9 mouse cellular contexts compared by ENCODE assay signal in the genomic region with DNA sequence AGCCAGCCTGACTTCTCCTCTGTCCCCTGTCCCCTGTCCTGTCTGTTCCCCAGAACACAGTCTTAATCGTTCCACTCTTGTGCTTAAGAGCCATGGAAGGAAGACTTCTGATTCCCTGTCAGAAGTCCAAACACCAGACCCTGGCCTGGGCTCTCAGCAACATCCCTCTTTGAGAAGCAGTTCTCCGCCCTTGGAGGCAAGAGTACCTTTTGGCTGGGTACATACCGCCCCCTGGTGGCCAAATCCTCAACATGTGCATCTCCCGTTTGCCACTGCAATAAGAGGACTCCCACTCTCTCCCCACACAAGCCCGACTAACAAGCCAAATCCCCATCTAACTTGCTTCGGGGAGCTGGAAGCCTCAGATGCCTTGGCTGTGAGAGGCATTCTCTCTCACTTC. TPM values are rescaled to one million over a fixed set of nuclear protein-coding genes. Genes with fewer than 3 reads are reported as not detected.
A peak's percentile ranks its signal among the peaks of the same experiment; 100 is the strongest.
DNase-seq lines count a peak whose midpoint lies in the region; ATAC-seq and TF ChIP-seq lines count a peak whose summit lies in the region.
"Had no signal": no experiment of that assay in that cellular context is flagged by ENCODE, and none has a peak within 500 bp of the region (broad histone marks: within the 10 kb centered on the region; RNA-seq: fewer than 3 reads in every experiment).

No protein-coding gene starts in this region.

- H3K4me1 ChIP-seq in CH12.LX (ENCODE audit: control insufficient read depth in 1 of 2, insufficient read depth in 2 of 2): peaks cover 4% of the 10 kb centered on the region in 2 experiments; a peak in 2 of 4 replicates
- no peaks in the 10 kb centered on the region for H3K4me1 ChIP-seq in heart, embryonic 12.5 days (replicated peaks)
- H3K4me1 ChIP-seq: heart, embryonic 13.5 days had no signal

- TF ChIP-seq RAD21 in CH12.LX (IDR thresholded peaks at IDR 0.05; ENCODE audit: low read depth, low read length): peak; percentile 78

- H3K9ac ChIP-seq in CH12.LX (ENCODE audit: insufficient read depth, low read depth): no peak overlapping the region
- H3K9ac ChIP-seq in heart, embryonic 12.5 days: no peak overlapping the region
- H3K9ac ChIP-seq: heart, embryonic 13.5 days had no signal

- in situ Hi-C loops in CH12.LX (cut with MboI; ENCODE audit: low pct_ligation_motif_present, low pct_unique_long_range_greater_than_20kb, low sequenced_read_pairs): no loop called here

- 3% methylated on average over 6 of the region's 6 CpGs for WGBS in heart, embryonic 12.5 days

- ATAC-seq in erythroblast, adult 5-6 weeks (replicated peaks; ENCODE audit: low FRiP score, poor library complexity, severe bottlenecking): peak; percentile 84
- 0 out of 2 replicates have a peak, but pooled peaks have one; percentile 38 for ATAC-seq in heart, embryonic 12.5 days (ENCODE audit: insufficient number of reproducible peaks, low FRiP score)

- DNase-seq in CH12.LX (ENCODE audit: extremely low read depth): peak; percentile 77
- peak; percentile 59 to 72 for DNase-seq in adrenal gland, postnatal 4 days (ENCODE audit: low spot score in 2 of 2)
- DNase-seq in layer of hippocampus, adult 2 months (ENCODE audit: low spot score in 2 of 2): peak; percentile 85 to 95
- DNase-seq in lung, postnatal 14 days: peak; percentile 90
- peak; percentile 86 for DNase-seq in retina, postnatal 1 day
- peak; percentile 89 for DNase-seq in thymus, postnatal 4 days

- TF ChIP-seq EP300 in CH12.LX (IDR thresholded peaks at IDR 0.05; ENCODE audit: low read length): no peak

- H3K4me2 ChIP-seq in CH12.LX (ENCODE audit: insufficient read depth, low read depth, poor library complexity, severe bottlenecking): no peak overlapping the region
- H3K4me2 ChIP-seq in heart, embryonic 12.5 days: no peak overlapping the region
- H3K4me2 ChIP-seq: heart, embryonic 13.5 days had no signal

- no peaks in the 10 kb centered on the region for H3K79me2 ChIP-seq in CH12.LX (replicated peaks; ENCODE audit: control insufficient read depth, extremely low read depth, insufficient read depth, poor library complexity, severe bottlenecking)

- H3K9me3 ChIP-seq in CH12.LX (replicated peaks; ENCODE audit: low read length): peaks cover 9% of the 10 kb centered on the region
- H3K9me3 ChIP-seq in heart, embryonic 12.5 days (replicated peaks): 0 out of 2 replicates have a peak, but pooled peaks cover 6% of the 10 kb centered on the region

- TF ChIP-seq CTCF in CH12.LX (conservative IDR thresholded peaks at IDR 0.05 in 1 of 2, IDR thresholded peaks at IDR 0.05 in 1 of 2; ENCODE audit: low read depth in 2 of 2, low read length in 2 of 2): peak; percentile 81 to 84
- peak; percentile 97 for TF ChIP-seq CTCF in layer of hippocampus, adult 2 months (conservative IDR thresholded peaks at IDR 0.05)

- H3K27me3 ChIP-seq in CH12.LX (replicated peaks): peaks cover 93% of the 10 kb centered on the region
- peaks cover 45% of the 10 kb centered on the region for H3K27me3 ChIP-seq in heart, embryonic 12.5 days (replicated peaks)

- H3K4me3 ChIP-seq in CH12.LX (replicated peaks in 1 of 3; ENCODE audit: low read depth in 2 of 3, low read length in 2 of 3, poor library complexity in 1 of 3): no peak overlapping the region
- H3K4me3 ChIP-seq in heart, embryonic 12.5 days: no peak overlapping the region
- no peak overlapping the region for H3K4me3 ChIP-seq in layer of hippocampus, adult 2 months
- H3K4me3 ChIP-seq: heart, embryonic 13.5 days had no signal

- no peaks in the 10 kb centered on the region for H3K36me3 ChIP-seq in CH12.LX (replicated peaks in 1 of 2; ENCODE audit: control insufficient read depth in 1 of 2, insufficient read depth in 1 of 2, low read length in 1 of 2)
- no peaks in the 10 kb centered on the region for H3K36me3 ChIP-seq in heart, embryonic 12.5 days
- H3K36me3 ChIP-seq: heart, embryonic 13.5 days had no signal

- TF ChIP-seq POLR2A in CH12.LX (IDR thresholded peaks at IDR 0.05; ENCODE audit: low read depth, low read length): no peak

- no peak overlapping the region for H3K27ac ChIP-seq in CH12.LX (ENCODE audit: insufficient read depth, low read depth)
- H3K27ac ChIP-seq in heart, embryonic 12.5 days (ENCODE audit: poor library complexity, severe bottlenecking): no peak overlapping the region
- no peak overlapping the region for H3K27ac ChIP-seq in layer of hippocampus, adult 2 months
- H3K27ac ChIP-seq: heart, embryonic 13.5 days had no signal

- dilution Hi-C loops in CH12.LX (cut with MboI; ENCODE audit: extremely low pct_ligation_motif_present, extremely low pct_unique_long_range_greater_than_20kb, low sequenced_read_pairs): no loop called here

TF ChIP-seq in CH12.LX, 34 proteins besides CTCF, POLR2A, EP300 and RAD21:
- no peak for TF ChIP-seq NRF1 (IDR thresholded peaks at IDR 0.05; ENCODE audit: low read depth, low read length)
- TF ChIP-seq MYC (IDR thresholded peaks at IDR 0.05; ENCODE audit: low read depth, low read length): peak; percentile 68; the same call in 1 of the 2 replicates
- TF ChIP-seq SMC3 (IDR thresholded peaks at IDR 0.05; ENCODE audit: low read depth, low read length): peak; percentile 52
- no peak for TF ChIP-seq MAX (IDR thresholded peaks at IDR 0.05; ENCODE audit: low read length)

RNA-seq across cellular contexts. Expression of a gene that starts 32.3 kb away (rescaled TPM):
- total RNA-seq in CH12.LX (2012; rRNA removed): not detected in 2 replicates
- total RNA-seq in CH12.LX (2014; rRNA removed): not detected in 2 replicates
- polyA plus RNA-seq in CH12.LX (2012; ENCODE audit: insufficient read length, low read depth): not detected in 2 replicates
- 1 to 10 TPM; 1.2 to 1.9 TPM for total RNA-seq in adrenal gland, postnatal 4 days (2021)
- not detected in 2 replicates for total RNA-seq in erythroblast, adult 5-6 weeks (2015; ENCODE audit: low replicate concordance)
- total RNA-seq in erythroblast, adult 5-6 weeks (2017; ENCODE audit: low replicate concordance): not detected in 2 replicates
- polyA plus RNA-seq in heart, embryonic 12.5 days (2016; fragmentation: Nextera tagmentation; extraction: Ambion mirVana): 0.18 and 0.23 TPM in 2 replicates
- total RNA-seq in layer of hippocampus, adult 2 months (2021): 1 to 10 TPM; 5.7 to 6.1 TPM

RNA-seq across cellular contexts. Expression of a gene that starts 44.5 kb away (rescaled TPM):
- total RNA-seq in CH12.LX (2012; rRNA removed) (not detected in 2 replicates), CH12.LX (2014; rRNA removed) (not detected in 2 replicates)
- not detected in 2 replicates for polyA plus RNA-seq in CH12.LX (2012; ENCODE audit: insufficient read length, low read depth)
- under 1 TPM; 0.08 to 0.11 TPM for total RNA-seq in adrenal gland, postnatal 4 days (2021)
- total RNA-seq in erythroblast, adult 5-6 weeks (2015; ENCODE audit: low replicate concordance): 0.63 TPM in 1 of 2 replicates, not detected in the other
- total RNA-seq in erythroblast, adult 5-6 weeks (2017; ENCODE audit: low replicate concordance): 0.51 and 0.84 TPM in 2 replicates
- 0.76 and 0.80 TPM in 2 replicates for polyA plus RNA-seq in heart, embryonic 12.5 days (2016; fragmentation: Nextera tagmentation; extraction: Ambion mirVana)
- total RNA-seq in layer of hippocampus, adult 2 months (2021): under 1 TPM; 0.56 to 0.72 TPM

RNA-seq across cellular contexts. Expression of a gene that starts 44.5 kb away (rescaled TPM):
- total RNA-seq in CH12.LX (2012; rRNA removed) (167 and 209 TPM in 2 replicates), CH12.LX (2014; rRNA removed) (271 and 276 TPM in 2 replicates)
- 257 and 309 TPM in 2 replicates for polyA plus RNA-seq in CH12.LX (2012; ENCODE audit: insufficient read length, low read depth)
- 10 to 100 TPM; 72.5 to 84.1 TPM for total RNA-seq in adrenal gland, postnatal 4 days (2021)
- 28.4 and 35.1 TPM in 2 replicates for total RNA-seq in erythroblast, adult 5-6 weeks (2015; ENCODE audit: low replicate concordance)
- total RNA-seq in erythroblast, adult 5-6 weeks (2017; ENCODE audit: low replicate concordance): 12.6 and 20.6 TPM in 2 replicates
- 96.7 and 103 TPM in 2 replicates for polyA plus RNA-seq in heart, embryonic 12.5 days (2016; fragmentation: Nextera tagmentation; extraction: Ambion mirVana)
- total RNA-seq in layer of hippocampus, adult 2 months (2021): 10 to 100 TPM; 56.5 to 58.8 TPM

RNA-seq across cellular contexts. Expression of a gene that starts 49.3 kb away (rescaled TPM):
- total RNA-seq in CH12.LX (2012; rRNA removed) (not detected in 2 replicates), CH12.LX (2014; rRNA removed) (not detected in 2 replicates)
- not detected in 2 replicates for polyA plus RNA-seq in CH12.LX (2012; ENCODE audit: insufficient read length, low read depth)
- total RNA-seq in adrenal gland, postnatal 4 days (2021): 1 to 10 TPM; 1.1 to 5.1 TPM
- not detected in 2 replicates for total RNA-seq in erythroblast, adult 5-6 weeks (2015; ENCODE audit: low replicate concordance)
- total RNA-seq in erythroblast, adult 5-6 weeks (2017; ENCODE audit: low replicate concordance): not detected in 2 replicates
- polyA plus RNA-seq in heart, embryonic 12.5 days (2016; fragmentation: Nextera tagmentation; extraction: Ambion mirVana): 0.27 and 0.31 TPM in 2 replicates
- total RNA-seq in layer of hippocampus, adult 2 months (2021): not detected
